Mouse (Mus musculus): ENCODE data around the gene Aqp11.

Aqp11 gene

GRCm38 (mm10) chr7:97737638-97738456 is at the start of gene Aqp11:
Gene Aqp11, minus strand, starts transcription at chr7:97738289.
- ATAC-seq (ENCODE audit: low TSS enrichment) = peak; percentile 86

GRCm38 (mm10) chr7:97783523-97783922 is 45.4 kb upstream of the Aqp11 start:
- no peak for ATAC-seq (ENCODE audit: low TSS enrichment)

- no peak for ATAC-seq (ENCODE audit: low TSS enrichment)
Observed at GRCm38 (mm10) chr7:97781496-97781895, 43.4 kb upstream of the Aqp11 start.

- ATAC-seq (ENCODE audit: low TSS enrichment) = no peak
Observed at GRCm38 (mm10) chr7:97780815-97781214, 42.7 kb upstream of the Aqp11 start.

GRCm38 (mm10) chr7:97780222-97780621 is 42.1 kb upstream of the Aqp11 start:
- no peak for ATAC-seq (ENCODE audit: low TSS enrichment)

- ATAC-seq (ENCODE audit: low TSS enrichment) = no peak
Observed at GRCm38 (mm10) chr7:97777191-97777590, 39.1 kb upstream of the Aqp11 start.

GRCm38 (mm10) chr7:97775923-97776322 is 37.8 kb upstream of the Aqp11 start:
- ATAC-seq (ENCODE audit: low TSS enrichment) = no peak

GRCm38 (mm10) chr7:97775380-97775779 is 37.3 kb upstream of the Aqp11 start:
- no peak for ATAC-seq (ENCODE audit: low TSS enrichment)

GRCm38 (mm10) chr7:97770841-97771620 is 32.9 kb upstream of the Aqp11 start:
- no peak for ATAC-seq (ENCODE audit: low TSS enrichment)

GRCm38 (mm10) chr7:97769020-97769419 is 30.9 kb upstream of the Aqp11 start:
- no peak for ATAC-seq (ENCODE audit: low TSS enrichment)

- peak; percentile 27 for ATAC-seq (ENCODE audit: low TSS enrichment)
Observed at GRCm38 (mm10) chr7:97767841-97768240, 29.8 kb upstream of the Aqp11 start.

- no peak for ATAC-seq (ENCODE audit: low TSS enrichment)
Observed at GRCm38 (mm10) chr7:97766406-97767166, 28.5 kb upstream of the Aqp11 start.

GRCm38 (mm10) chr7:97765963-97766347 is 27.9 kb upstream of the Aqp11 start:
- ATAC-seq (ENCODE audit: low TSS enrichment) = 0 out of 2 replicates have a peak, but pooled peaks have one; percentile 3

- ATAC-seq (ENCODE audit: low TSS enrichment) = peak; percentile 88
Observed at GRCm38 (mm10) chr7:97765181-97765962, 27.3 kb upstream of the Aqp11 start.

- no peak for ATAC-seq (ENCODE audit: low TSS enrichment)
Observed at GRCm38 (mm10) chr7:97764591-97764990, 26.5 kb upstream of the Aqp11 start.

- ATAC-seq (ENCODE audit: low TSS enrichment) = peak; percentile 69
Observed at GRCm38 (mm10) chr7:97756967-97757881, 19.1 kb upstream of the Aqp11 start.

GRCm38 (mm10) chr7:97749207-97750190 is 11.4 kb upstream of the Aqp11 start:
- peak; percentile 47 for ATAC-seq (ENCODE audit: low TSS enrichment)

- peak; percentile 70 for ATAC-seq (ENCODE audit: low TSS enrichment)
Observed at GRCm38 (mm10) chr7:97748527-97749206, 10.6 kb upstream of the Aqp11 start.

Measured in frontal cortex, adult (tissue).